Mouse (Mus musculus) right cerebral cortex, postnatal 36 days (tissue): ENCODE results near the gene Edc3.

Source experiments
- DNase-seq, 2 experiments: peaks; one replicate each; pipeline ENCODE4 v3.0.0; 2022; ENCODE audit warnings: low spot score in 2 of 2, mixed read lengths in 1 of 2

The Edc3 gene

DNA sequence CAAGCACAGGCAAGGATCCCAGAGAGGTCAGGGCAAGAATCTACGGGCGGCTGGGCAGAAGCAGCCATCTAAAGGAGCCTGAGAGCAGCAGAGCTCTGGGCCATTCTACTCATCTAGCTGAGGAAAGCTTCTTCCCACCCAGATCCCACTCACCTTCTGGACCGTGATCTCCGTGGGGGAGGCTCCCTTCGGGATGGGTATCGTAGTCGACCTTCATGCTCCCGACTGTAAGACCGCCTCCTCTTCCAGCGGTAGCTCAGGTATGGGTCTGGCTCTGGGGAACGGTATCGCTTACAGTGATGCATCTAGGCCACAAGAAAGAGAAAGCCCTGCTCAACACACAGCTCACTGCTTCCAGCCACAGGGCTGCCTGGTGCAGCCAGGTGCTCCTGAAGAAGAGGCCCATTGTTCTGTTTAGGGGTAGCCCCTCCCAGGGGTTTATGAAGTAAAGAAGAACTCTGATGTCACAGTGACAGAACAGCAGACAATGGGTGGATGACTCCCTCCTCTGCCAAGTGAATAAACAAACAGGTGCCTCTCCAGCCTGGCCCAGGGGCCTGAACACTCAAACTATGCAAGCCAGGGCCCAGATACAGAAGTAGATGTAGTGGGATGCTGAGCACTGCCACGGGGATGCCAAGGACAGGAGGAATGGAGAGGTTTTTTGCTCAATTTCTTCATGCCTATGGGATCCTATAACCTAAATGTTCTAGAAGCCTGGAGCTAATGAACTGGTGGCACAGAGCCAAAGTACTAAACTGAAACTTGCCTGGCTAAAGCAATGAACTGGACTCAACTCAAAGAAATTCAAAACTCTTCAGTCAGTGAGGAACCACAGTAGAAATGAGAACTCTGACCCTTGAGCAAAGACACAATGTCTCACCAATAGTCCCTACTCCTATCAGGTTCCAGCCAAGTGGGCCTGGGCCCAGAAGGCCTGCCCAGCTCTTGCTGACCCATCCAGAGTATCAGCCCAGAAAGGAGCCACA, 53.5 kb downstream of the Edc3 start:
- DNase-seq: no peak

DNA sequence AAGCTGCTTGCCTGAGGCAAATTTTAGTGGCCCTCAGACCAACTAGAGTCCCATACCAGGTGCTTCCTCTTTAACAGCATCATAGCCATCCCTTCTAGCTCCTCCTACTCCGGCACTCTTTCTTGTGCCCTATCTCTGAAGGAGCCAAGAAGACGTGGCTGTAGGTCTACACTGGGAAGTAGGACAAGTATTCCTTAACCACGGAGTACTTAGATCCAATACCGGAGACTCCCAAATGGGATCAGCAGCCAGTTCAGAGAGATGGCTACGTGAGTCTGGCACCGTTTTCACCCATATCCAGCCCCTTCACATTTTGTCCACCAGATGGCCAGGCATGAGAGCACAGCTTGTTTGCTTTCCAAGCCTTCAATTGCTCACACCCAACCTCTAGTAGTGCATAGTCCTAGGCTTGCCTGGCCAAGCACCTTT, 54.2 kb downstream of the Edc3 start:
- no peak for DNase-seq

DNA sequence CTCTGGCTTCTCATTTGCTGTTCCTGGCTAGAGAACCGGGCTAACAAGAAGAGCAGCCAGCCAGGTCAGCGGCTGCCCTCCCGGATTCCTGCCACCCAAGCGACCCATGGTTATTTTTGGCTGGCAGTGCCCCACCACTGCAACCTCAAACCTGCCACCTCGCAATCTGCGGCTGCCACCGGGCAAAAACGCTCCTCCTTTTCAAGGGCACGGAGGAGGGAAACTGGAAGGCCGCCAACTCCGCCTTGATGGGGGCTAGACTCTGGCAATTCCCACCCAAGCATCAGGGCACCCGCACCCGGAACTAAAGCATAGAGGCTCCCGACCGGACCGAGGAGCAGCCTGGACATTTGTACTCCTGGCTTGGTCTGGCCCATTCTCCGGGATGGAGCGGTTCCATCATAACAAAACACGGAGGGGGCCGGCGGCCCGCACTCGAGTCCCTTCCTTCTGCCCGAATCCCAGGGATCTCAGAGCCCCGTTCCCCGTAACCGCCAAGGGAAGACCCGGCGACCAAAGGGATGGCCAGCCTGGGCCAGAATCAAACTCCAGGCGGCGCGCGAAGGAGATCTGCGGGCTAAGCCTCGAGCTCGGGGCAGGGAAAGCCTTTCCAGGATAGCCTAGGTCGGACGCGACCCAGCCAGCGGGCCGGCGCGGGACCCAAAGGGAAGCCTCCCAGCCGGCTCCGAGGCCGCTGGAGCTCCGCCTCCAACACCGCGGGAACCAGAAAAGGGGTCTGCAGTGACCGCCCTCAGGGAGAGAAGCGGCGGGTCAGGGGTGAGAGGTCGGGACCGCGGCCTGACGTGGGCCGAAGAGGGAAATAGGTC, 56.0 kb downstream of the Edc3 start:
- peak; percentile 65 to 73 for DNase-seq

DNA sequence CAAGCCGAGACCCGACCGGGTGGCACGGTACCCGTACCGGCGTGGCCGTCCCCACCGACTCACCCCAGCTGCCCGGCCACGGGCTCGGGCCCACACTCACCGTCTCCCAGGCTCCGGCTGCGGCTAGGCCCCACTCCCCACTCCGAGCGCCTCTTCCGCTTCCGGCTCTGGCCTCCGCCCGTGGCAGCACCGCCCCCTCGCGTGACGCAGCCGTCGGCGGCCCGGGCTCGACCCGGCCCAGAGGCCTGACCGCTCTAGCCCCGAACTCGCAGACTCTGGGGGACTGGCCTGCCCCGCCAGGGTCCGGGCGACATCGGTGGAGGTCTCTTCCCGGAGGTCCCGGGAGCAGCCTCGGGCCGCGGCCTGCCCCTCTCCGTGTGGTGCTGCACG, 56.6 kb downstream of the Edc3 start:
- peak; percentile 86 to 88 for DNase-seq

DNA sequence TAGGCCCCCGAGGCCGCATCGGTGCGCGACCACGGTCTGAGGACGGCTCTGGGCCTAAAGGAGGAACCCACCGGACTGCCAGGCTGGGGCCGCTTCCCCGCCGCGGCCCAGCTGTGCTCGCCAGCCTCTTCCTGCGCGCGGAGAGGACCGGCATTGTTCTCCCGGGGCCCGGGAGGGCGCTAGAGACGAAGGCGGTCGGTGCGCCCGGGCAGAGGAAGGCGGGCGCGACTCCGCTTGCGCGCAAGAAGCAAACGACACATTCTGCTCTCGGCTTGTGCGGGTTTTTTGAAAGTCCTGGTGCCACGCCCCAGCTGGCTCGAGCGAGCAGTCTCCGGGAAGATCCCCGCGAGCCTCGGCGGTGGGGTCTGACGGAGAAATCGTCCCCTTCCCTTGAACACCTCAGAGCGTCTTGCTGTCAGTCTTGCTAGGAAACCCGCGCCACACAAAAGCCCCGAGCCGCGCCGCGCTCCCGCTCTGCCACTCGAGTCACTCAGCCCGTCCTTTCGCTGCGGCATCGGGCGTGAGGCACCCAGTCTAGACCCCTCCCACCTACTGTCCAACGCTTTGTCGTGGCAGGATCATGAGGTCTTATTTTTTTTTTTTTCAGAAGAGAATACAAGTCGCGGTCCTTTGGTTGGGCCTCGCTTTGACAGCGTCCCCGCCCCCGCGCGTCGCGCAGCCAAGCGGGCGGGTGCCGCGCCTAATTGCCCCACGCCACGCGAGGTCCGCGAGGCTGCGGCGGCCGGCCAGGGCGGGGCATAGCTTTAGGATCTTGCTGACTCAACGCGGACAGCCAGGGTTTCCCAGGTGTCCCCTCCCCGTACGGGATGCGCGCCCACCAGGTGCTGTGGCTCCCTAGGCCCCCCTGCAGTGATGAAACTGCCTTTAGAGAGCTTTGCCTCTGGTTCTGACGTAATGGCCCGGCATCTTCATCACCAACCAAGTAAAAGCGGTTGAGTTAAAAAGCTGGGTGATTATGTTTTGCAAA, 57.3 kb downstream of the Edc3 start, which contains the start of gene Clk3:
Clk3 (minus strand) TSS at position 497 of the 988 bp plus-strand sequence.
- DNase-seq: peak; percentile 69 to 71

DNA sequence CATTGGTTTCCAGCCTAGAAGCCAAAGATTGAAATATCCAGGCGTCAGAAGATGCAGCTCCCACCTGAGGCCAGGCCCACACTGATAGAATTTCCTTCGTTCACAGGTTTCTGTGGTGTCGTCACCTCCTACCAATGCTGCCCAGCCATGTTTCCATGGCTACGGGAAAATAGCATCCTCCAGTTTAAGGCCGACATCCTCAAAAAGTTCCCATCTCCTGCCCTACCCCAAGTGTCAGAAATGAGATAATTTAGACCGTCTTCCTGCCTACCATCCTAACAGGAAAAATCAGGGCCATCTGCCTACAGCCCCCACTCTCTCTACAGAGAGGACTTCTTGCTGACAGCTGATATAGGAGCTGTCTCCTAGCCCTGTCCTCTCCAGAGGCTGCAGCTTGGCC, 58.1 kb downstream of the Edc3 start:
- DNase-seq: peak in 1 of 2 experiments; percentile 64

DNA sequence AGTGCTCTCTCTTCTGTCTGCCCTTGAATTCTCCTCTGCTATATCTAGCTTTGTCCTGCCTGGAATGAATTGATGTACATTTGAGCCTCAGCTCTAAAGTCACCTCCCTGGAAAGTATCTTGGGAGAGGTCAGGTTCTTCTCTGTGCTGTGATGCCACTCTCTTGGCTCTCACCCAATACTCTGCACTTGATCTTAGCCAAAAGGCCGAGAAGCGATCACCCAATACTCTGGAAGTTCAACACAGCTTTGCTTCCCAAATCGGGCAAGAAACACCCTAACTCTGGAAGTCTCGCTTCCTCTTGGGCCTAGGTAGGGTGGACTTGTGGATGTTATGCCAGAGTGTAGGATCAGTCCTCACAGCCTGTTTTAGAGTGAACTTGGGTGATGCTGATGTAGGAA, 58.9 kb downstream of the Edc3 start:
- no peak for DNase-seq

DNA sequence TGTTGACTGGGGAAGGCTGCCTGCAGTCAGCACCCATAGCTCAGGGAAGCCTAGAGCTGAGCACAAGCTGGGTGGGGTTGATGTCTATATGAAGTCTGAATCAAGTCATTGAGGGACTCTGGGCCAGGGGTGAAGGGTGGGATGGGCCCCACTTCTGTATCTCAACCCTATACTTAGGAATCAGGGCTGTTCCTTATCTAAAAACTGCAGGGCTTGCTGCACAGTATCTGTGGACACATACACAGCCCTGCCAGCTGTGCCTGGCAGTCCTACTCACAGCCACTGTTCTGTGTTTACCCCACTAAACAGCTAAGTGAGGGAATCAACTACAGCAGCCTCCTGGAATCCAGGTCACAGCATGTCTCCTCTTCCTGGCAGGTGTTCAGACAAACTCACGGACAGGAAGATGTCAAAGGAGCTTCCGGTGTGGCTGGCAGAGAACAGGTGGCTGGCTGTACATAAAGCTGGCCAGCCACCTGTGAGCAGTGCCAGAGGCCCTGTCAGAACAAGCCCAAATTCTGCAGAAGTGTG, 61.3 kb downstream of the Edc3 start:
- DNase-seq: no peak

DNA sequence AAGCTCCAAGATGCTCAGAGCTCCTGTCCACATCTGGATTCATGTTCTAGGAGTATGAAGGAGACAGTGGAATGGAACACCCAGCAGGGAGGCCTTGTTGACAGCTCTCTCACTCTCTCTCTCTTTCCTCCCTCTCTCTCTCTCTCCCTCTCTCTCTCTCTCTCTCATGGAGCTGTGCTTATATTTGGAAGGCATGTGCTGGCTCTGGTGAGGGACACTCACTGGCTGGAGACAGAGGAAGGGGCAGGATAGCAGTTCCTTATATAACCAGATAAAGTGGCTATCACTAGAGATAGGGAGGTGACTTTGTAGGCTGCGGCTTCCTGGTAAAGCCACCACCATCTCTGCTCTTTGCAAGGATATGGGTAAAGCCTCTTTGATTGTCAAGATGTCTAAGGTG, 61.9 kb downstream of the Edc3 start:
- DNase-seq: no peak

DNA sequence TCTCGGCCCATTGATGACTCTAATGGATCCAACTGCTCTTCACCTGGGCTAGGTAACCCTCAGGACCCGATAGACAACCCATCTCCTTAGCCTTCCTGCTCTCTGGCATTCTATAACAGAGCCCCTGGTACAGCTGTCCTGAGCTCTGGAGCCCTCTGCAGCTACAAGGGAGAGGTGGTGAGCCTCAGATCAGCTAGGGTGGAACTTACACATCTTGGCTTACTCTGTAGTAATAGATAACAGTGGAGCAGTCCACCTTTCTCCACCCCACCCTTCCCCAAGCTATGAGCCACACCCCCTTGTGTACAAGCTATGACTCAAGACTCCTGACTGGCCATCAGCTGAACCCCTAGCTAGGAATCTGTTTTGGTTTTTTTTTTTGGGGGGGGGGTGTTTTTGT, 62.5 kb downstream of the Edc3 start:
- DNase-seq: no peak

DNA sequence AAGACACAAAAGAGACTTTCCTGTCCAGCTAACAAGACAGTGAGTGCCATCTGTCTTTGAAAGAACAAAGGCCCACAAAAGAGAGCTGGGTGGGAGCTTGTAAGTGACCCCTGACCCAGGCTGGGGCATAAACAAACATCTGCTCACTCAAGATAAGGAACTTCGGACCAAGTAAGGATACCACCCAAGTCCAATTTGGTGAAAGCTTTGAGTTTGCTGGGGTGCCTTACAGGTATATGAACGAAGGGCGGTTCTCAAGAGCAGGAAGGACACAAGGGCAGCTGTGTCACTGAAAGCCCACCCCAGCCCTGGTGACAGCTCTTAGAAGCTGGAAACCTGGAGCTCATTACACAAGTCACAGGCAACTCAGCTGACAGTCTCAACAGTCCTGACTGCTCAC, 65.4 kb downstream of the Edc3 start:
- no peak for DNase-seq

DNA sequence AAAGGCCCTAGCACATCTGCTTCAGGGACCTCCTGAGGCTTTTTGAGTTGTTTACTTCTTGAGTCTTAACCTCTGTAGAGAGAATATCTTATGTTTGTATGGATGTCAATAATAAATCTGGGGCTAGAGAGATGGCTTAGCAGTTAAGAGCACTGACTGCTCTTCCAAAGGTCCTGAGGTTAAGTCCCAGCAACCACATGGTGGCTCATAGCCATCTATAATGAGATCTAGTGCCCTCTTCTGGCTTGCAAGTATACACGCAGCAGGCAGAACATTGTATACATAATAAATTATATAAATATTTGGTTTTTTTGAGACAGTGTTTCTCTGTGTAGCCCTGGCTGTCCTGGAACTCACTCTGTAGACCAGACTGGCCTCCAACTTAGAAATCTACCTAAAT, 65.8 kb downstream of the Edc3 start:
- DNase-seq: no peak

DNA sequence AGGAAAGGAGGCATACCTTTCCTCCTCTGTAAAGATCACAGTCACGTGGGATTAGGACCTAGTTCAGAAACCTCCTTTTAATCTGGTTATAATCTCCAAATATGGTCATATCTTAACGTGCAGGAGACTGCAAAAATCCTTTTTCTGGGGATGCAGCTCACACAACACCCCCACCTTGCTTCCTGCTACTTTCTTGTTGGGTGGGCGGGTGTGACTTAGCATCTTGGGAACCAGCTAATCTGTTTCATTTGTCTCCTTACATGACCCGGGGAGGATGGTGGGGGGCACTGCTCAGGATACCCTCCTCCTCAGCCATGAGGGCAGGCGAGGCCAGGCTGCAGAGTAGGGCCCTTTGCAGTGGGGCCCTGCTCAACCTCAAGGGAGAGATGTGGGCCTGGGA, 66.7 kb downstream of the Edc3 start:
- peak; percentile 62 to 82 for DNase-seq

DNA sequence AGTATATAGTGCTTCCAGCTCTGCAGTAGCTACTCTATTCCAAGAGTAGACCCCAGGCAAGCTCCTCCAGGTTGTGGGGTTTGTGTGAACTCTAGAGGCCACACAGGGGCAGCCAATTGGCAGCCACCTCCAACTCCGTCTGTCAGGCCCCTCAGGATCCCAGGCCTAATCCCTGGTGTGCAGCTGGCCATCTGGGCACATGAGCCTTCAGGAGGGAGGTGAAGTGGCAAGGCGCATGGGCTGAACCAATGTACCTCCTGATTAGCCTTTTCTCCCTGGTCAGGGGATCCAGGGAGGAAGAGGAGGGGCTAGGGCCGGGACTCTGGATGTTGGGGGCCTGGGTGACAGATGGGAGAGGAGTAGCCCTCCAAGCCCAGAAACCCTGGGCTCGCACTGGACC, 67.4 kb downstream of the Edc3 start:
- no peak for DNase-seq

DNA sequence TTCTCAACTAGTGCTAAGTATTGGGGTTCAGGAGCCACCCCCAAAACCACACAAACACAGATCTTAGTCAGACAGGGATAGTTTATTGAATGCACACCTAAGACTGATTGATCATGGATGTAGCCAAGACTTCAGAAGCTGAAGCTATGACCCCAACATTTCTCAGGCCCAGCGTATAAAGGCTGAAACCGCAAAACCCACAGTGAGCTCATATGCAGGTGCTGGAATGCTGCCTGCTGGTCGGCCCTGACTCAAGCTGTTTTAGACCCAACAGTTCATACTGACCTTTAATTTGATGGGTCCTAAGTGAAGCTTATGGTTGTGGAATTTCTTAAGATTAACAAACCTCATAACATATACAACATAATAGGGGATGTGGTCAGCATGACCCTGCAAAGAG, 74.3 kb downstream of the Edc3 start:
- DNase-seq: no peak

DNA sequence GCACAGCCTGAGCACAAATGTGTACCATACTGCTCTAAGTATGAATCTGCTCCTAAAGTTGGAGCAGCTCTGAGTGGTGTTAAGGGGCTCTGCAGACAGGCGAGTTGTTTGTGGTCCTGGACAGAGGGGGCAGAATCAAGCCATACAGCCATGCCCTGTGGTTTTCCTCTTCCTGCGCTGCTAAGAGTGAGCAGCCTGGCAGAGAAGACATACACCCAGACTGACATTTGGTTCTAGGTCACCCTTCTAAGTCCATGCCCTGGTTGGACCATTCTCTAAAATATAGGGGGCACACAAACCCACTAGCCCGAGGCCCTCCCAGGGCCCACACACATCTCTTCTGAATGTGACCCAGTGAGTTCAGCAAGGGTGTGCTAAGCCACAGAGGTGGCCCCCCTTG, 81.4 kb downstream of the Edc3 start:
- no peak for DNase-seq

DNA sequence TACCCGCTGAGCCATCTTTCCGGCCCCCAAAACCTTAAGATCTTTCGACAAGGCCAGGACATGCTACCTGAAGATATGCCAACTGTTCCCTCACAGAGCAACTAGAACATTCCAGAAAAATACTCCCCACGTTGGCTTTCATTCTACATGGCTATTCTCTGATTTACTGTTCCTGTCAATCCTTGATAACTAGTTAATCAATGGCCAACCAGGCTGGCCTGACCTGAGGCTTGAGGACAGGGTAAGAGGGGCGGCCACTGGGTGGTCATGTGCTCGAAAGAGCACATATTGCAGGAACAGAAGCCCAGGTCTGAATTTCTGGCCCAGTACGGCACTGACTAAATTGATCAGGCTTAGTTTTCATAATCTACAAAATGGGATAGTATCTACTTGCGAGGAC, 89.1 kb downstream of the Edc3 start:
- DNase-seq: no peak

DNA sequence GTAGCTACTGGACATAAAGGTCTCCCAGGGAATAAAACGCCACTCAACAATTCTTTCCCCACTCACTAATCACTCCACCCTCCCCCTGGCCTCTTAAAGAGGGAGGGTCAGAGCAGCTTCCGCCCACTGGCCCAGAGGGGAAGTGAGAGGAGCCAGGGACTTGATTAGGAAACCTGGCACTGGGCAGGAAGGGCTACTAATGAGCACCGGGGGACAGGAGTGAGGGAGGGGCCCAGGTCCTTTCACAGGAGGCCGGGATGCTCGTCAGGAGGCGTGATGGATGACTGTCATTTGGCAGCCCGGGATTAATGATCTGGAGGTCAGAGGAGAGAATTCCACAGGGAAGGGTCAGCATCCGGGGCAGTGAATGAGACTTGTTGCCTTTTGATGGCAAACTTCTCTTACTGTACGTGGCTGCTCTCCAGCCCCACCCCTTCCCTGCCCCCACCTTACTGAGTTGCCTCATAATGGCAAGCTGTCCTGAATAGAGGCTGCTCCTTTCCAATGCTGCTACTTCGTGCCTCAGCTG, 90.4 kb downstream of the Edc3 start:
- DNase-seq: no peak

DNA sequence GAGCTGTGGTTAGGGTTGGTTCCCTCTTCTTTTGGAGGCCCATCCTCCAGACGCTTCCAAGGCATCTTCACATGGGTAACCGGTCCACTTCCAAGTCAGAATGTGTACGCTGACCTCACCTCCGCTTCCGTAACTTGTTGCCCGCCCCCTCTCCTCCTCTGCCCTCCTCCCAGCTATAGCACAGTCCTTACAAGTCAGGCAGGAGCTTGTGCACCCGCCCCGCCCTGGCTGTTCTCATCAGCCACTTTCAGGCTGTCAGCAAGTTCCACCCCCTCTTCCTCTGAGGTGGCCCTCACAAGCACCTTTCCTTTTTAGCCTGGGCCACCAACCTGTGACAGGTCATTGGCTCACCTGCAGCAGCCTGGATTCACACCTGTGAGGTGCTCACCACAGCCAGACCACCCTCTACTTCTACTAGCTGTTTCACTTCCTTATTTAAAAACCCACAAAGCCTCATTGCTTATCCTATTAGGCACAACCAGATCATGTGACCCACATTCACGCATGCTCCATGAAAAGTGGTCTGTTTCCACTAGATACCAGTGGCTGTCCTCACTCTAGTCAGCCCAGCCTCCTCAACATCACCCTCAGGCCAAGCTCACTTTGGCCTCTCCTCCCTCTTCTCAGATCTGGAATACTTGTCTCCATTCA, 92.1 kb downstream of the Edc3 start:
- no peak for DNase-seq
